Mouse (Mus musculus) brain, adult 2 months (tissue): Measurements from ENCODE around the gene Olfr922.

Source experiments
- DNase-seq: peaks from one replicate; pipeline ENCODE4 v3.0.0; 2011; ENCODE audit warnings: low read depth, low spot score

Gene Olfr922

DNA sequence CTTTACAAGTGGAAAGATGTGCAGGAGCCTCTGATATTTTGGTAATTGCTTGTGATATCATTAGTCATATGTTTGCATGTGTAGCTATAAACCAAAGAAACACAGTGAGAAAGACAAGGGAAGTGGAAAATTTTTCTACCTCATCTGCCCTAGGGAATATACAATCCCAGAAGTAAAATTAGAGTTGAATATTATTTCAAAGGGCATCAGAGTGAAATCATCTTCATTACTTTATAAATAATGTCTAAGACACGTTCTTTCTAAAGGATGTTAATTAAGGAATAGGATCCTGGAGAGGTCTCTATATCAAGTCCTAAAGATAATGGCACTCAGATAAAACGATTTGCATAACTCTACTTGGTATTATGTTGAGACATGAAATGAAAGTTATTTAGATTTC, at the start of gene Olfr922:
TSS of gene Olfr922 (plus strand) at position 301 of the 400 bp plus-strand sequence.
- DNase-seq, result no peak

DNA sequence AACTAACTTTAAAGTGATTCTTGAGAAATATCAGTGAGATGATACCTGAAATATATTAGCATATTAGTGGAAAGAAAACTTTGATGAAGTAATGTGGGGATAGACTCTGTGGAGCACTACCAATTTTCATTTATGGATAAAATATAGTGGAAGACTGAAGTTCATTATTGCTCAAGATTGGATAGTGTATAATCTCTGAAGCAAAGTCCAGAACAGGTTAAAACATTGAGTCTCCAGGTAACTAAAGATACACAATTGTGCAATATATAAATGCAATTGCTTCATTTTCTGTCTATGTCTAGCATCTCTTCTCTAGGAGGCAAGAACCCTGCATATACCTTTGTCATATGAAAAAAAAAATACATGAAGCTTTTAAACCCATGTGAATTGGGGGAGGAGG, 41.6 kb upstream of the Olfr922 start, which contains the start of gene Olfr921:
TSS of gene Olfr921 (plus strand) at position 301 of the 400 bp plus-strand sequence.
- DNase-seq, result no peak

DNA sequence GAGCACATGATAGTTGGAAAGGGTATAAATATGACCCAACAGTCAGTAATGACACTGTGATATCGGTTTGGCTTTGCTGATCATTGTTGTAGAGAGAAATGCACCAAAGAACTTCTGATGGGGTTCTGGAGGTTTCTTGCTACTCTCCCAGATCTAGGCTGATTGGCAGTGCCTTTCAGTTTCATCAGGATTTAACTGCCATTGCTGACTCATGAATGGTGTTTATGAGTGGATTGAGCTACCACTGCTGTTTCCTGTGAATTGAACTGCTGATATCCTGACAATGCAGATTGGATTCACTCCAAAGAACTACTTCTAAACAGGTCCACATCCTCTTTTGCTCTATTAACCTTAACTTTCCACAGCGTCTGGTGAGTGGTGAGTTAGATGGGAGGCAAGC, 21.7 kb upstream of the Olfr922 start:
- no peak for DNase-seq

DNA sequence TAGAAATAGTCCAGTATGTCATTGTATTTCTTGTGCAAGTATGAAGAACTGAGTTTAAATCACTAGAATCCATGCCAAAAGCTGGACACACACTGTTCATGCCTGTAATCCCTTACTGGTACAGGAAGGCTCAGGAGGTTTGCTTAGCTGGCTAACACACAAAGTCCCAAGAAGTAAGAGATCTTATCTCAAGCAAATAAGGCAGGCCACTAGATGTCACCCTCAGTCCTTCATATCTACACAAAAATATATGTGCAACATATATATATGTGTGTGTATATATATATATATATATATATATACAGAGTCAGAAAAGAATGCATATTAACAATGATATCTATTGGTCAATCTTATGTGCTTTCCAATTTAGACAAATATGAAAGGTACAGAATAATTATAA, 8.7 kb upstream of the Olfr922 start:
- DNase-seq, result peak; percentile 48

DNA sequence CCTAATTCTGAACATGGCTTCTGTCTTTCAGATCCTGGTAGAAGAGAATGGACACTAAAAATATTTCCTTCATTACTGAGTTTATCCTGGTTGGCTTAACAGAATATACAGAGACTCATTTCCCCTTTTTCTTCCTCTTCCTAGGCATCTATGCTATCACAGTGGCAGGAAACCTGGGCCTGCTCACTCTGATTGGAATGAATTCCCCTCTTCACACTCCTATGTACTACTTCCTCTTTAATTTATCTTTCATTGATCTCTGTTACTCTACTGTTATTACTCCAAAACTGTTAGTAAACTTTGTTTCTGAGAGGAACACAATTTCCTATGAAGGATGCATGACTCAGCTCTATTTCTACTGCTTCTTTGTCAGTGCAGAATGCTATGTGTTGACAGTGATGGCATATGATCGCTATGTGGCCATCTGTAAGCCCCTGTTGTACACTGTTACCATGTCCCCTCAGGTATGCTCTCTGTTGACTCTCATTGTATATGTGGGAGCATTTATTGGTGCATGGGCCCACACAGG, 1.1 kb downstream of the Olfr922 start:
- no peak for DNase-seq

DNA sequence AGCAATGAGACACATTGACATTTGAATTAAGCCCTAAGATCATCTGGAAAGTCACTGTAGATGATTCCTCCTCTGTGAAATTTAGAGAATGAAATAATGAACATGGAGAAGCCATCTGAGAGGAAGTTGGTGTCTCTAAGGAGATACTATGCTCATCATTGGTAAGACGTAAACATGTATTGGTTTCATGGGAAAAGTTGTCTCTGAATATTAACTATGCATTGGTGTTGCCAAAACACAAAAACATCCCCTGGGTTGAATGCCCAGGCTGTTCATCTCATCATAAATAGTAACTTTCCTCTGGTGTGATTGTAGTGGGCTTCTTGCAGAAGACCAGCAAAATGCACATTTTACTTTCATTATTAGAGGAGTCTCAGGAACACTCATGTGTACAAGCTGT, 11.8 kb downstream of the Olfr922 start, which contains the start of gene Olfr923:
TSS of gene Olfr923 (plus strand) at position 301 of the 400 bp plus-strand sequence.
- no peak for DNase-seq

DNA sequence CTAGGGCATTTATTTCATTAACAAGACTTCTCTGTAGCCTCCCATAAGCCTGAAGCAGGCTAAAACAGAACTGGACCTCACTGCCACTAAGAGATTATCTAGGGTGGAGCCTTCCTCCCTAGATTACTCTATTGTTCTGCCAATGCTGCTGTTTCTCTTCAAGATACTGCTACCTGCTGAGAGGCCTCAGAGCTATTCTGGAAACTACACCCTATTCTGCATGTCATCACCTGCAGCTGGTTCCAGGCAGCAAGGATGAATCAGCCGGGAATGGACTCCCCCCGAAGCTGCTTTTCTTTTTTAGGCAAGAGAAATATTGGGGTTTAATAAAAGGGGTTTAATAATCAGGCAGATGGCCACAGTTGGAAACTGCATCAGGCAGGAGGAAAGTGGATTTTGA, 18.6 kb downstream of the Olfr922 start:
- no peak for DNase-seq

DNA sequence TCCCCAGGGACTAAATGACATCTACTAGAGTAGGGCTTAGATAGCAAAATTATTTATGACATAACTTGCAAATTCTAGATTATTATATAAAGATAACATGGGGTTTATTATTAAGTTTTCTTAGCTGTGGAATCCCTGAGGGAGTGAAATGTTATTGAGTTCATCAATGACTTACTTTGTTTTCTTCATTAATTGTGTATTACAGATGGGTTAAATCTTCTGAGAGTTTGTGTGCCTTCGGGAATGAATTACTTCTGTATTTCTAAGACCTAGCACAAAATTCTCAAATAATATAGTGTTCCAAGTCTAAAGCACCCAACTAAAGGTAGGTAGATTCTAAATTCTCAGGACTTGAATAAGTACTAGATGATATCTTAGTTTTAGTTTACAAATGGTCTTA, 29.7 kb downstream of the Olfr922 start, which contains the start of gene Olfr924:
TSS of gene Olfr924 (plus strand) at position 301 of the 400 bp plus-strand sequence.
- DNase-seq, result no peak

DNA sequence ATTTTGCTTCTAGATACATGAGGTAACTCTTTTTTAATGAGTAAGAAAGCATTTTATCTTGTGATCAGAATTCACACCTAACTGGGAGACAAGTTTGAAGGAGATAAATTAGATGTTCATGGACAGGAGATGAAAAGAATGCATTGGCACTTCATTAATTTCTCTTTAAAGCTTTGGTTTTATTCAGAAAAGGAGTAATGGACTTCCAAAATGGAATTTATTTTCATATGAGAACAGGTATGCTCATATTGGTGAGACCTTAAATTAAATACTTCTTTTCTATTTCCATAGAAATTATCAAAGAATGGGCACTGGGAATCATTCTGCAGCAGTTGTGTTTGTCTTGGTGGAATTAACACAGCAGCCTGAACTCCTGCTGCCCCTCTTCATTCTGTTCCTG, 40.3 kb downstream of the Olfr922 start, which contains the start of gene Olfr26:
TSS of gene Olfr26 (plus strand) at position 301 of the 400 bp plus-strand sequence.
- DNase-seq, result no peak
